Mouse (Mus musculus) erythroblast, embryonic 14.5 days (primary cell): ENCODE measurements at regions not wholly inside any gene's neighbourhood (a gene's known extent, or its start where the extent isn't known, plus 50 kb on each side); places are given as distances from the start of the nearest gene placed in this dataset.

Source experiments
- GATA1 ChIP-seq: IDR thresholded peaks from 2 replicates; pipeline ENCODE4 v1.6.1; 2012; ENCODE audit warnings: low read length, inconsistent platforms, mixed read lengths
- TAL1 ChIP-seq: IDR thresholded peaks from 3 replicates; pipeline ENCODE4 v1.6.1; 2012; ENCODE audit warnings: low read length, inconsistent platforms, mixed read lengths

GRCm38 (mm10) chr5:144621967-144622366, 76.3 kb downstream of the Nptx2 start:
- TF ChIP-seq GATA1 = no peak
- no peak for TF ChIP-seq TAL1
